In genomic region chr8:61877607-61878006, GRCm38 (mm10) we compare ENCODE assay signal across 15 mouse cellular contexts. TPM values are rescaled to one million over a fixed set of nuclear protein-coding genes. Genes with fewer than 3 reads are reported as not detected.
DNase-seq lines count a peak whose midpoint lies in the region; ATAC-seq and TF ChIP-seq lines count a peak whose summit lies in the region.
"Had no signal": no experiment of that assay in that cellular context is flagged by ENCODE, and none has a peak within 500 bp of the region (broad histone marks: within the 10 kb centered on the region; RNA-seq: fewer than 3 reads in every experiment).

No protein-coding gene starts in this region.

- no peaks in the 10 kb centered on the region for H3K27me3 ChIP-seq in heart, embryonic 14.5 days (ENCODE audit: control insufficient read depth, insufficient read depth, low read length)
- H3K27me3 ChIP-seq in liver, adult 2 months (ENCODE audit: control insufficient read depth, insufficient read depth, low read length): no peaks in the 10 kb centered on the region
- no peaks in the 10 kb centered on the region for H3K27me3 ChIP-seq in liver, postnatal 0 days (ENCODE audit: insufficient read depth, low read length)
- no peaks in the 10 kb centered on the region for H3K27me3 ChIP-seq in midbrain, embryonic 10.5 days (ENCODE audit: low read depth, poor library complexity, severe bottlenecking)
- H3K27me3 ChIP-seq: neural tube, embryonic 12.5 days had no signal

- no peak for TF ChIP-seq POLR2A in liver, adult 2 months (IDR thresholded peaks at IDR 0.05; ENCODE audit: extremely low read depth, insufficient read depth, low read length)

- H3K4me2 ChIP-seq in heart, embryonic 14.5 days (ENCODE audit: low read length): peak overlapping the region; percentile 30
- H3K4me2 ChIP-seq in liver, postnatal 0 days (ENCODE audit: low read depth, low read length): 0 out of 2 replicates have a peak overlapping the region, but pooled peaks have one; percentile 14
- H3K4me2 ChIP-seq: neural tube, embryonic 12.5 days had no signal

- no peak for DNase-seq in heart, postnatal 36 days
- peak; percentile 15 for DNase-seq in liver, adult 2 months (ENCODE audit: extremely low read depth, low read depth, low spot score)
- no peak for DNase-seq in liver
- DNase-seq in adipocyte (ENCODE audit: low spot score): peak; percentile 36
- no peak for DNase-seq in liver, postnatal 0 days
- no peak for DNase-seq in left cerebral cortex, adult 11 months (ENCODE audit: low spot score)
- DNase-seq in midbrain, embryonic 10.5 days (ENCODE audit: low spot score): no peak
- DNase-seq: adrenal gland, postnatal 14 days; cerebellum, adult 9-10 months; left cerebral cortex, postnatal 4 days had no signal

- TF ChIP-seq EP300 in liver, postnatal 0 days (IDR thresholded peaks at IDR 0.05; ENCODE audit: low read depth): peak; percentile 49; the same call in 1 of the 2 replicates

- no peaks in the 10 kb centered on the region for H3K9me3 ChIP-seq in heart, embryonic 14.5 days (ENCODE audit: control insufficient read depth, low read length)
- H3K9me3 ChIP-seq in liver, postnatal 0 days (ENCODE audit: low read length): no peaks in the 10 kb centered on the region
- no peaks in the 10 kb centered on the region for H3K9me3 ChIP-seq in midbrain, embryonic 10.5 days (replicated peaks)
- H3K9me3 ChIP-seq: neural tube, embryonic 12.5 days had no signal

- no peak for TF ChIP-seq CTCF in liver, adult 2 months (IDR thresholded peaks at IDR 0.05; ENCODE audit: low read depth, low read length)
- TF ChIP-seq CTCF in liver, postnatal 0 days (IDR thresholded peaks at IDR 0.05; ENCODE audit: low read depth): no peak

- intact Hi-C loops in heart, postnatal 36 days (cut with DNase I): no loop called here

- H3K9ac ChIP-seq in heart, embryonic 14.5 days (ENCODE audit: low read length): no peak overlapping the region; the same call in 1 of the 2 replicates
- H3K9ac ChIP-seq in liver, adult 2 months (ENCODE audit: low read depth, low read length): no peak overlapping the region
- no peak overlapping the region for H3K9ac ChIP-seq in liver, postnatal 0 days (replicated peaks)
- H3K9ac ChIP-seq: neural tube, embryonic 12.5 days had no signal

- peaks cover 55% of the 10 kb centered on the region for H3K36me3 ChIP-seq in heart, embryonic 14.5 days (ENCODE audit: control insufficient read depth, insufficient read depth, low read length)
- no peaks in the 10 kb centered on the region for H3K36me3 ChIP-seq in liver, adult 2 months (ENCODE audit: control insufficient read depth, insufficient read depth, low read length)
- H3K36me3 ChIP-seq in liver, postnatal 0 days (replicated peaks; ENCODE audit: insufficient read depth, low read length): no peaks in the 10 kb centered on the region
- H3K36me3 ChIP-seq in midbrain, embryonic 10.5 days: no peaks in the 10 kb centered on the region
- H3K36me3 ChIP-seq: neural tube, embryonic 12.5 days had no signal

- H3K4me3 ChIP-seq in heart, embryonic 14.5 days (ENCODE audit: control insufficient read depth in 1 of 2, insufficient read depth in 1 of 2, low read depth in 1 of 2, low read length in 2 of 2): no peak overlapping the region
- H3K4me3 ChIP-seq in liver, adult 2 months (ENCODE audit: insufficient read depth, low read depth, low read length): no peak overlapping the region
- no peak overlapping the region for H3K4me3 ChIP-seq in liver, postnatal 0 days (ENCODE audit: low read depth, low read length)
- no peak overlapping the region for H3K4me3 ChIP-seq in midbrain, embryonic 10.5 days
- H3K4me3 ChIP-seq: neural tube, embryonic 12.5 days had no signal

- WGBS in heart, embryonic 14.5 days: 40% methylated on average over 7 of the region's 7 CpGs
- WGBS in liver, adult 2 months: 57% methylated on average over 7 of the region's 7 CpGs
- WGBS in liver, postnatal 0 days (ENCODE audit: insufficient replicate concordance): 22% methylated on average over 7 of the region's 7 CpGs
- 83% methylated on average over 7 of the region's 7 CpGs for WGBS in midbrain, embryonic 10.5 days

- peaks cover 7 to 9% of the 10 kb centered on the region in 2 experiments; a peak in 3 of 4 replicates for H3K4me1 ChIP-seq in heart, embryonic 14.5 days (ENCODE audit: control insufficient read depth in 2 of 2, insufficient read depth in 2 of 2, low read length in 2 of 2)
- H3K4me1 ChIP-seq in liver, adult 2 months (ENCODE audit: control insufficient read depth, insufficient read depth, low read length): no peaks in the 10 kb centered on the region
- no peaks in the 10 kb centered on the region for H3K4me1 ChIP-seq in liver, postnatal 0 days (ENCODE audit: insufficient read depth)
- no peaks in the 10 kb centered on the region for H3K4me1 ChIP-seq in midbrain, embryonic 10.5 days
- H3K4me1 ChIP-seq: neural tube, embryonic 12.5 days had no signal

- H3K79me2 ChIP-seq in liver, adult 2 months (ENCODE audit: control insufficient read depth, insufficient read depth, low read length): no peaks in the 10 kb centered on the region

- no peak for ATAC-seq in heart, embryonic 14.5 days (ENCODE audit: insufficient number of reproducible peaks, insufficient read depth, low FRiP score, low read depth)
- peak; percentile 19; the same call in 1 of the 2 replicates for ATAC-seq in liver, postnatal 0 days
- ATAC-seq: forebrain, embryonic 16.5 days had no signal

- H3K27ac ChIP-seq in heart, embryonic 14.5 days (replicated peaks in 1 of 2; ENCODE audit: control insufficient read depth in 1 of 2, insufficient read depth in 1 of 2, low read depth in 2 of 2, low read length in 2 of 2): peak overlapping the region in 1 of 2 experiments; percentile 10; a peak in 1 of 4 replicates
- peak overlapping the region; percentile 19 for H3K27ac ChIP-seq in liver, adult 2 months (replicated peaks; ENCODE audit: insufficient read depth, low read depth, low read length)
- peak overlapping the region; percentile 32; the same call in 1 of the 2 replicates for H3K27ac ChIP-seq in liver, postnatal 0 days (ENCODE audit: low read depth)
- H3K27ac ChIP-seq in midbrain, embryonic 10.5 days (replicated peaks): no peak overlapping the region
- H3K27ac ChIP-seq: macrophage; neural tube, embryonic 12.5 days had no signal

RNA-seq across cellular contexts. Expression of gene Palld, which starts 24.9 kb away (rescaled TPM):
- 187 and 200 TPM in 2 replicates for polyA plus RNA-seq in heart, embryonic 14.5 days (2014; fragmentation: Nextera tagmentation; extraction: Ambion mirVana)
- 100 to 1,000 TPM; 211 to 235 TPM for total RNA-seq in heart, postnatal 36 days (2021)
- total RNA-seq in liver, adult 2 months (2014; rRNA removed): 10.1 and 15.3 TPM in 2 replicates
- polyA plus RNA-seq in liver, adult 2 months (2012; rRNA removed): 17.8 and 25.0 TPM in 2 replicates
- polyA plus RNA-seq in liver, postnatal 0 days (2015; fragmentation: Nextera tagmentation; extraction: Ambion mirVana): 10.2 and 11.7 TPM in 2 replicates
- 58.2 and 63.9 TPM in 2 replicates for polyA plus RNA-seq in midbrain, embryonic 10.5 days (2016; fragmentation: Nextera tagmentation; extraction: Ambion mirVana)

RNA-seq across cellular contexts. Expression of gene Ddx60, which starts 50.3 kb away (rescaled TPM):
- 3.0 and 4.0 TPM in 2 replicates for polyA plus RNA-seq in heart, embryonic 14.5 days (2014; fragmentation: Nextera tagmentation; extraction: Ambion mirVana)
- 1 to 10 TPM; 1.3 to 3.1 TPM for total RNA-seq in heart, postnatal 36 days (2021)
- 6.3 and 9.1 TPM in 2 replicates for total RNA-seq in liver, adult 2 months (2014; rRNA removed)
- 1.2 and 1.4 TPM in 2 replicates for polyA plus RNA-seq in liver, adult 2 months (2012; rRNA removed)
- 2.7 TPM in 2 replicates for polyA plus RNA-seq in liver, postnatal 0 days (2015; fragmentation: Nextera tagmentation; extraction: Ambion mirVana)
- 0.14 and 0.37 TPM in 2 replicates for polyA plus RNA-seq in midbrain, embryonic 10.5 days (2016; fragmentation: Nextera tagmentation; extraction: Ambion mirVana)
- total RNA-seq: MEL had no signal

Comparison
In these comparisons a context has a peak if more than half of its experiments do, and no peak if none do; other contexts are left out.
1. DNase-seq: peak in liver, adult 2 months (single experiment) and adipocyte (single experiment); none in heart, postnatal 36 days (0 of 2), liver (single experiment), liver, postnatal 0 days (single experiment), left cerebral cortex, adult 11 months (single experiment) and midbrain, embryonic 10.5 days (single experiment).